Mouse (Mus musculus) ES-Bruce4 (cell line): ENCODE data around the gene Pfkfb3.

Experiments
- CTCF ChIP-seq: IDR thresholded peaks from one replicate; pipeline ENCODE4 v1.8.1; 2011; ENCODE audit warnings: low read depth, low read length
- EP300 ChIP-seq: IDR thresholded peaks from 2 replicates; pipeline ENCODE4 v1.6.1; 2011; ENCODE audit warnings: low read depth, low read length; ENCODE audit not compliant: insufficient read depth
- POLR2A ChIP-seq: IDR thresholded peaks from one replicate; pipeline ENCODE4 v1.8.1; 2011; ENCODE audit warnings: low read length; ENCODE audit not compliant: insufficient read depth

DNA sequence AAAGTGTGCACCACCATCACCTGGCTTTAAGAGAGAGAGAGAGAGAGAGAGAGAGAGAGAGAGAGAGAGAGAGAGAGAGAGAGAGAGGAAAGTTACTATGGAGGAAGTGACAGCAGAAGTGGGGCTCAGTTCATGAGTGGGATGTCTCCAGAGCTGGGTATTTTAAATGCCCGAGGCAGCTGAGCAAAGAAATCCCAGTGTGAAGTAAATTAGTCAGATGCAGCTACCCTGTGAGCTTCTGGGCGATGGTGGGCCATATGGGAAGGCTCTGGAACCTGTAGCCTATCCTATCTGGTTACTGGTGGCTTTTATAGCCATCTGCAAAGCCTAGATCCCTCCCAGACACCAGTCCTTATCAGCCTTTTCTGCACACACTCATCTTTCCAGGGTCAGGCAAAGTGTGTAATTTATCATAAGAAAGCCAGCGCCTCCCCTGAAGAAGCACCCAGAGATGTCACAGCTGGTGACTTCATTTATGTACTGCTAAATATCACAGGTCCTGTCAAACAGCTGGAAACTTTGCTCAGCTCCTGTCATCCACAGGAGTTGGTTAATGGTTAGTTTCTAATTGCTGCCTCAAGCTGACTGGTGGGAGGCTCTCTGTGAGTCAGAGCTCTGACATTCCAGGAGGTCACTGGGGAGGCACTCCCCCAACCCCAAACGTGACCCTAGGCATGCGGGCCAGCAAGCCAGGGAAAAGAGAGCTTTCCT is 128.3 kb downstream of the Pfkfb3 start:
- no peak for TF ChIP-seq POLR2A
- TF ChIP-seq CTCF, result no peak
- TF ChIP-seq EP300, result no peak
